Mouse (Mus musculus) forelimb bud, embryonic 11.5 days (tissue): Measurements from ENCODE around the gene Tspyl3.

ENCODE experiments used
- DNase-seq: peaks from one replicate; pipeline ENCODE4 v3.0.0-alpha.2; 2012; ENCODE audit warnings: low read depth, low spot score

Tspyl3 gene

GRCm38 (mm10) chr2:153227959-153228358 is 2.7 kb upstream of the Tspyl3 start:
- DNase-seq: no peak

DNA sequence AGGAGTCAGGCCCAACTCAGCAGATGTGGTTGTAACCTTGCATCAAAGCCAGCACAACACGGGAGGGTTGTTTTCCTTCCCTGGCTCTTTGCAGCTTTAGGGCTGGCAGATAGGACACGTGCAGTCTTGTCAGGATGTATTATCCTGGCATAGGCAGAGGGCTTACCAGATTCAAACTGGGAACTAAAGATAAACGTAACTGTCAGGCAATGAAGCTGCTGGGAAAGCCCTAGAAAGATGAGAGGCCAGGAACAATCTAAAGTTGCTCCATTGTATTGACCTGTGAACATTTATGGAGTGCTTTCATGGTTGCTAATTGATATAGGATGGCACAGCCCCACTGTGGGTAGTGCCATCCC is 333 bp upstream of the Tspyl3 start:
- no peak for DNase-seq

- no peak for DNase-seq
Observed at GRCm38 (mm10) chr2:153222566-153222965, 2.7 kb downstream of the Tspyl3 start.

DNA sequence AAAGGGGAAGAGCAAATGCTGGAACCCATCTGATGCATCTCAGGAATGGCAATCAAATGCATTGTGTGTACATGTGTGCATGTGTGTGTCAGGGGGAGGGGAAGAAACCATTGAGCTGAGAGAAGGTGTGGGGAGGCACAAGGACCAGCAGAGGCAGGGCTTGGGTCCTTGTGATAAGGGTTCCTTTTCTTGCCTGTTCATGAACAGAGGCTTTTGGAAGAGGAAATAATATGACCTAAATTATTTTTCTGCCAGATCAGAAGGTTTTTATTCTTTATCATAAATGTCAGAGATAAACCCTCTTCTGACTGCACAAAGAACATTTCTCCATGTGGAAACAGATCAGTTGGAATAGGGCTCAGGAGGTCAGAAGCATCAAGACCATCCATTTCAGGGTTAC is 3.1 kb downstream of the Tspyl3 start:
- no peak for DNase-seq

DNA sequence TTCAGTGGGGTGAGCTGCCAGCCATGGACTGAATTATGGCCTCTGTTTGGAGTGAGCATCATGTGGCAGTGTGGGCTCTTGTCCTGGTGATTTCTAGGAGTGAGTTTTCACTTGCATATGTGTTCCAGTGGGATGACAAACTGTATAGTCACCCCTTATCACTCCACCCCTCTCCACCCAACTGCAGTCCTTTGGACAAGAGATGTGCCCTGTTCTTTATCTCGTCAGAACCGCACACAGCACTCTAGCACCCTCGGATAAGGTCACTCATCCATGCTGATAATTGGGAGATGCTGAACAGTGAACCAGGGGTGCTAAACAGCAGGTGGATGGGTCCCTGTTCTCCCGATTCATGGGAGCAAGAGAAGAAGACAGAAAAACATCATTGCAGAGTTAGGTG is 3.6 kb downstream of the Tspyl3 start:
- DNase-seq: no peak

- DNase-seq: no peak
Observed at GRCm38 (mm10) chr2:153218516-153218915, 6.7 kb downstream of the Tspyl3 start.

GRCm38 (mm10) chr2:153217826-153218340 is 7.4 kb downstream of the Tspyl3 start:
- no peak for DNase-seq

DNA sequence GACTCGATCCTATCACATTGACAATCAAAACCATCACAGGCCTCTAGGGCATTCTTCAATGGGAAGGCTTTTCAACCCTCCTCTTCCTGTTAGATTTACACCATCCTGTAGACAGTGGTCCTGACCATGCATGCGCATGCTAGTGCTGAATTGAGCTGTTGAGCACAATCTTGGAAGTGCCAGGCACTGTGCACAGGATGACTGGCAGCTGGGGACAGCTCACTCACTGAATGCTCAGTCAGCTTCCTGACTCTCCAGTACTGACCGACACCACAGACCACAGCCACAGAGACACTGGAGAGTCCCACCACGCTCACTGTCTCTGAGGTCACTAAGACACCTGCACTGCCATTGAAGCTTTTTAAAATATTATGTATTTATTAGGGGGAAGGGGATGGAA is 9.8 kb downstream of the Tspyl3 start:
- no peak for DNase-seq

DNA sequence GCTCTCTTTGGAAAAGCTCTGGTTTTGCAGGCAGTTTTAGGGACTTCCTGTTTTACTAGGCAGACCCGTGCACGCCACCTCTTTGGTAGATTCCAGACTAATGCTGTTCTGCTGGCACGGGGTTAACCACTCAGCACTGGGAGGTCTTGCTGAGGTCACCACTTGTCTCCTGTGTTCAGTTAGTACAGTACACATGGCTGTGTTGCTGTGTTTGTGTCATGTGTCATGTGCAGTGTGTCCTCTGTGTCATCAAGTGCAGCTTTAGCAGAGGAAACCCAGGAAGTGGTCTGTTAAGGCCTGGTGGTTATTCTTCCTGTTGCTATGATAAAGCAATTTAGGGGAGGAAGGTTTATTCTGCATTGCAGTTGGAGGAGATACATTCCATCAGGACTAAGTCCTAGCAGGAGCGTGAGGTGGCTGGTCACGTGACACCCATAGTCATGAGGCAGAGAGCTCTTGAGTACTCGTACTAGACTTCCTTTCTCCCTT is 10.4 kb downstream of the Tspyl3 start:
- no peak for DNase-seq

DNA sequence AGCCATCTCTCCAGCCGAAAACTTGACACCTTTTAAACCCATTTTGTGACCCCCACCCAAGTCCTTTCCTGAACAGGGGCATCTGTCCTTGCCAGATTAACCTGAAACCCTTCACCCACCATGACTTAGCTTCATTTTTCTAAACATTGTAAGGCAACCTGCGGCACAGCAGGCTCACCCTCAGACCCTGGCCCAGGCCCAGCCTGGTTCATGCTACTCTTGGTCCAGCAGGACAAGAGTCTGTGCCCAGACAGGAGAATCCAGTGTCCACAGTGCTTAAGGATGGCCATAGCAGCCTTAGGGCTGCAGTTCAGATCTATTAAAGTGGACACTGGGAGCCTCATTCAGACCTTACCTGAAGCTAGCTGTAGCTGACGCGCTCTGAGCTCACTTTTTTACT is 11.9 kb downstream of the Tspyl3 start:
- DNase-seq: no peak

GRCm38 (mm10) chr2:153211451-153211850 is 13.8 kb downstream of the Tspyl3 start:
- DNase-seq: no peak

DNA sequence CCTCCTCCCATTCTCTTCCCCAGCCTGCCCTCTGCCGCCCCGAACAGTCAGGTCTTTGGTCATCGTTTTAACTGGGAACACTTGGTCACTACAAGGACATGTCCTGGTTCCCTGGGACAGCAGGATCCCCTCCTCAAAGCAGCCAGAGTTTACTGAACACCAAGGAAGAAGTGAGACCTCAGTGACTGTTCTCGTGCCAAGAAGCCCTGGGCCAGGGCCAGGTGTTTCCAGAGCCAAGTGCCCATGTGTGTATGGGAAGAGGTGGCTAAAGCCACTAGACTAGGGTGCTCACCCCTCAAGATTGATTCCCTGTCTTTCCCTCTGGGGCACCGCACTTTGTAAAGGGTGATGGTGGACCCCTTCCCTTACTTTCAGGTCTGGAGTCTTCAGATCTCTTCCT is 16.0 kb downstream of the Tspyl3 start:
- no peak for DNase-seq

- DNase-seq: no peak
Observed at GRCm38 (mm10) chr2:153208149-153208548, 17.1 kb downstream of the Tspyl3 start.

DNA sequence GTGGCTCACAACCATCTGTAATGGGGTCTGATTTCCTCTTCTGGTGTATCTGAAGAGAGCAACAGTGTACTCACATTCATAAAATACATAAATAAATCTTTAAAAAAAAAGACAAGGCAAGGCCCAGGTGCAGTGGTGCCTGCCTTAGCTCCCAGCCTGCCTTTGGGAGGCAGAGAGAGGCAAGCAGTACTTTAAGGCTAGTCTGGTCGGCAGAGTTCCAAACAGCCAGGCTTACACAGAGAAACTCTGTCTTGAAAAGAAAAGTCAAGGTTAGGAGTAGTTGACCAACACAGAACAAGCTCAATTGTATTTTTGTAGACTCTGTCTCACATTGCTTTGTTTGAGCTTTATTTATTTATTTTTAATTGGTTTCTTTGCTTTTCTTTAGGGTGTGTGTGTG is 22.5 kb downstream of the Tspyl3 start:
- no peak for DNase-seq

GRCm38 (mm10) chr2:153199114-153199513 is 26.1 kb downstream of the Tspyl3 start:
- DNase-seq: no peak

DNA sequence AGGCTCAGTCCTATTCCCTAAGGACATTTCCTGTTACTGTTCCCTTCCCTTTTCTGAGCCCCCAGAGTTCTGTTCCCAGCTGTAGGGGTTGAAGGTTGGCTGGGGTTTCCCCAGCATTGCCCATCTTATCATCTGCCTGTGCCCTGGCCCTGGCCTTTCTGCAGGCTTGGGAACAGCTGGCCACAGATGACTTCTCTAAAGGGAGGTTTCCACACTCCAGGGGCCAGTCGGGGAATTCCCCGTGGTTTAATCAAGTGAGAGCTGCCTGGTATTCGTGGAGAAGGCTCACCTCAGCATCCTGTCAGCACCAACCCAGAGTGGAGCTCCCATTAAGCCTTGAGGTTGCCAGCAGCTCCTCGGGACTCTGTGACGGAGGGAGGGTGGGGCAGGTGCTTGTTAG is 26.8 kb downstream of the Tspyl3 start:
- no peak for DNase-seq

- DNase-seq: no peak
Observed at GRCm38 (mm10) chr2:153194255-153194654, 31.0 kb downstream of the Tspyl3 start.

GRCm38 (mm10) chr2:153191242-153191641 is 34.0 kb downstream of the Tspyl3 start:
- no peak for DNase-seq

- DNase-seq: no peak
Observed at GRCm38 (mm10) chr2:153187848-153188247, 37.4 kb downstream of the Tspyl3 start.

DNA sequence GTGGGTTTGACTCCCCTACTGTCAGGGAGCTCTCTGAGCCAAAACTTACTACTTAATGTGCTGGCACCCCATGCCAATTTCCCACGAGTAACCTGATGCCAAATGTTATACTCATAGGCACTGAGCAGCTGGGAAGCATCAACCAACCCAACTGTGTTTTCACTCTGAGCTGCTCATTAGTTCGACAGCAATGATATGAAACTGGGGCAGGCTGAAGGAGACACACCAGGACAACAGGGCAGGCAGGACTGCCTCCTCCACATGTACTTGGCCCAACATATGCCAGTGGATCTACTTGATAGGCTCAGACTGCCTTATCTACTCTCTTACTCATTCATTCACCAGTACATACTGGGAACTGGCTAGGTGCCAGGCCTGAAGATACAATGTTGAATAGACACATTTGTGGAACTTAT is 39.1 kb downstream of the Tspyl3 start:
- DNase-seq: no peak

DNA sequence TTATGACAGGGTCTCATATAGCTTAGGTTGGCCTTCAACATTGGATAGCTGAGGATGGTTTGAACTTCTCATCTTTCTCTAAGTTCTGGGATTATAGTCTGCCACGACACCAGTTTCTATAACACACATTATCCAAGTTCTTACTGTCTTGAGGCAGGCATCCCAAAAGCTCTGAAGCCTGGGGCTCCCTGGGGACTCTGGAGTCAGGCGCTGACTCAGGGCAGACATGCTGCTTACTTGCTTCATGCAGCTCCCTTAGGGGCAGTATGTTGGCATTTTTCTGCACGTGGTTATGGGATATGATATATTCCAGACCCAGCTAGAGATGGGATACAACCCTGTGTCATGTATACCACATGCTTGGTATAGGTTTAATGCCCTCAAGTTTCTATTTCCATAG is 45.3 kb downstream of the Tspyl3 start:
- no peak for DNase-seq

- no peak for DNase-seq
Observed at GRCm38 (mm10) chr2:153179126-153179860, 45.9 kb downstream of the Tspyl3 start.

DNA sequence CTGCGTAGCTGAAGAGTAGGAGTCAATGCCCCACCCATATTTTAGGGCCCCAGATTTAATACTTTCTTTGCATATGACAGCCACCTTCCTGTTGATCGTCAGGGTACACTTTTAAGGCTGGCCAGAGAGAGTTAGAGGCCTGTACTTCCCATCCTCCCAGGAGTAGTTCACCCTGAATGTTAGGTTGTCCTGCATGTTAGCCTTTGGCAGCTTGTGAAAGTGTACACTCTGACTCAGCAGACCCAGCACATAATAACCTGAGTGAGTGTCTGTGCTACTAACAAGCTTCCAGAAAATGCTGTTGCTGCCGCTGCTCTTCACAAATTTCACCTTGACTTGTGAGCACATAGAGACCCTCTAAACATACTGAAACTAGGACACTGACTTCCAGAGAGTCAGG is 48.1 kb downstream of the Tspyl3 start:
- no peak for DNase-seq
